Mouse (Mus musculus) adrenal gland, adult 8-10 months (tissue): ENCODE measurements around the gene Zwilch. TPM values are rescaled to one million over a fixed set of nuclear protein-coding genes. Genes with fewer than 3 reads are reported as not detected.
"Not testable (repeated sequence)": the region's sequence is repeated elsewhere in the genome, so short reads cannot be mapped to it uniquely, and the experiment has no call there.

ENCODE experiments used
- DNase-seq: peaks from one replicate; pipeline ENCODE4 v3.0.0; 2022
- total RNA-seq, 4 experiments: library from RNA; stranded (reverse); gene quantifications; 2 replicates each; pipeline ENCODE4 v1.2.4; 2022

Zwilch gene
- 10 to 100 TPM in 1 of 4 experiments, 1 to 10 TPM in 3; 3.5 to 10.2 (median 6.3) TPM for total RNA-seq

- DNase-seq = peak; percentile 70
Observed at GRCm38 (mm10) chr9:64172816-64173665, at the start of gene Zwilch, which contains the start of gene Rpl4. Gene Zwilch (minus strand): TSS chr9:64173104. Gene Rpl4 (plus strand): TSS chr9:64173375.

- no peak for DNase-seq
Observed at GRCm38 (mm10) chr9:64222098-64222497, 49.2 kb upstream of the Zwilch start.

GRCm38 (mm10) chr9:64221480-64221879 lies 48.6 kb upstream of the Zwilch start:
- DNase-seq = no peak

- DNase-seq = no peak
Observed at GRCm38 (mm10) chr9:64220603-64221002, 47.7 kb upstream of the Zwilch start.

- DNase-seq = no peak
Observed at GRCm38 (mm10) chr9:64219772-64220420, 47.0 kb upstream of the Zwilch start.

GRCm38 (mm10) chr9:64219305-64219704 lies 46.4 kb upstream of the Zwilch start:
- DNase-seq = no peak

GRCm38 (mm10) chr9:64217887-64218286 lies 45.0 kb upstream of the Zwilch start:
- no peak for DNase-seq

- no peak for DNase-seq
Observed at GRCm38 (mm10) chr9:64216641-64217040, 43.7 kb upstream of the Zwilch start.

GRCm38 (mm10) chr9:64216090-64216489 lies 43.2 kb upstream of the Zwilch start:
- DNase-seq = no peak

GRCm38 (mm10) chr9:64214452-64214851 lies 41.5 kb upstream of the Zwilch start:
- DNase-seq = no peak

- DNase-seq = no peak
Observed at GRCm38 (mm10) chr9:64207509-64208084, 34.7 kb upstream of the Zwilch start.

GRCm38 (mm10) chr9:64202866-64203265 lies 30.0 kb upstream of the Zwilch start:
- DNase-seq = no peak

- DNase-seq = no peak
Observed at GRCm38 (mm10) chr9:64202331-64202730, 29.4 kb upstream of the Zwilch start.

- no peak for DNase-seq
Observed at GRCm38 (mm10) chr9:64199897-64200296, 27.0 kb upstream of the Zwilch start.

- not testable (repeated sequence) for DNase-seq
Observed at GRCm38 (mm10) chr9:64198763-64199418, 26.0 kb upstream of the Zwilch start.

GRCm38 (mm10) chr9:64198068-64198762 lies 25.3 kb upstream of the Zwilch start:
- DNase-seq = no peak

- no peak for DNase-seq
Observed at GRCm38 (mm10) chr9:64197524-64197923, 24.6 kb upstream of the Zwilch start.

GRCm38 (mm10) chr9:64195554-64195953 lies 22.6 kb upstream of the Zwilch start:
- no peak for DNase-seq

- DNase-seq = peak; percentile 40
Observed at GRCm38 (mm10) chr9:64193879-64194278, 21.0 kb upstream of the Zwilch start.

GRCm38 (mm10) chr9:64184166-64184840 lies 11.4 kb upstream of the Zwilch start:
- no peak for DNase-seq

- not testable (repeated sequence) for DNase-seq
Observed at GRCm38 (mm10) chr9:64183295-64183694, 10.4 kb upstream of the Zwilch start.
